Mouse (Mus musculus) activated CD4-positive, CD25-positive, alpha-beta regulatory T cell (primary cell): ENCODE data around the gene Atp1a3. TPM values are rescaled to one million over a fixed set of nuclear protein-coding genes. Genes with fewer than 3 reads are reported as not detected.

Experiments
- polyA plus RNA-seq, 2 experiments: library from polyadenylated mRNA; unstranded; fragments of 100-300 nt; shearing (Covaris generic); gene quantifications; one replicate each; pipeline ENCODE4 v1.2.1; 2017

Atp1a3 gene
- polyA plus RNA-seq, result 1 to 10 TPM in 1 of 2 experiments, under 1 TPM in 1; 0.47 to 1.8 TPM

DNA sequence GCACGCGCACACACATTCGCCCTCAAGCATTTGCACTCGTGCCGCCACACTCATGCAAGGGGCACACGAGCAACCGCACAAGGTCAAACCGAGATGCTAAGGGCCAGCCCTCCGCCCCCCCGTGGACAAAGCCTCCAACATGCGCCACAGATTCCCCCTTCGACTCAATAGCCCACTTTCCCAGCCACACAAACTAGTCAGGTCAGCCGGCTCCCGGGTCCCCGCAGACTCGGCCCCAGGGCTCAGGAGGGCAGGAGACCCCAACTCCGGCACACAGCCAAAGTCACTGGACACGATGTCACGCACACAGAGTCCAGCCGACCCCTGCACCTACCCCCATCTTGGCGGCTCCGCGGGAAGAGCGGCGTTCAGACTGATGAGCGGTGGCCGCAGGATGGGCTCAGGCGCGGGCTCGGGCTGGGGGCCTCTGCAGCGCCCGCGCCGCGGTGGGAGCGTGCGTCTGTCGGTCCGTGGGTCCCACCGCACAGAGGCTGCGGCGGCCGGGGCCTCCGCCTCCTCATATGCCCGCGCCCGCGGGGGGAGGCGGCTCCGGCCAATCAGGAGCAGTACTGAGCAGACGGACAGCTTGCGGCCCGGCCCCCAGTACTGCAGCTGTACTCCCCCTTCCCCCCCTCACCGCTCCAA, at the start of gene Atp1a3:
Gene Atp1a3 (minus strand): TSS at position 538 of the 645 bp plus-strand sequence.

DNA sequence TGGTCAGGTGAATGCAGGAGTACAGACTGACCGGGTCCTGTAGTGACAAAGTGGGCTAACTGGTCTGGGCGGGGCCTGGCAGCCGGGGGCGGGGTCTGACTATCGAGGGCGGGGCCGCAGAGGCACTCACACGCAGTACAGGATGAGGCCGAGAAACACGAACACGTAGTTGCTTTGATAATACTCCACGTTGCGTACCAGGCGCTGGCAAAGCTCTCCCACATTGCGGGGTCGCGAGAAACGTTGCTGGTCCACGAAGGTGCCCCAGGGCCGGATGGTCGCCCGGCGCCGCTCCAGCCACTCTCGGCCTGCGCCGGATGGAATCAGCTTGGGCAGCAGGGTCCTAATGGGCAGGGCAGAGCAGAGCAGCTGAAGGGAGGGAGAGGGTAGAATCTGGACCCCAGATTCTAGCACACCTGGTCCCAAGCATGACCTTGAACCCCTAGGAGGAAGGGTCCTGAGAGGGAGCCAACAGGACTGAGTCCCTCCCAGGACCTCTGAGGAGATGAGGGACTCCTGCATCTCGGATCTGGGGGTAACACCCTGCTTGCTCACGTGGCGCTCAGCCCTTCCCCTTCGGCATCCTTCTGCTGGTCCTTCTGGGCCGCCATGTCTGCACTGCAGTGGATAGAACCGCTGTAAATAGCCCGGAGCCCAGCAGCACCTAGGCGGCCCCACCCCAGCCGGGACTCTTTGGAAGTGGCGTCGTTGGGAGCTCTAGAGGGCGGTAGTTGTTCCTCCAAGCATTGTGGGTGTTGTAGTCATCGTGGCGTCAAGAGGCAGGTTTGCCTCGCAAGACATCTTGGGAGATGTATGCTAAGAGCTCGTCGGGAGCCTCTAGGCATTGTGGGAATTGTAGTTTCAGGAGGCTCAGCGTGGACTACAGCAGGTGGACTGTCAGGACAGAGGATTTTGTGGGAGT, 33.5 kb downstream of the Atp1a3 start, which contains the start of gene Rabac1:
Gene Rabac1 (minus strand): TSS at position 783 of the 922 bp plus-strand sequence.

GRCm38 (mm10) chr7:24944257-24944950, 61.4 kb downstream of the Atp1a3 start, which contains the start of gene Gm4881:
Gene Gm4881, minus strand, starts transcription at chr7:24944494.

Other genes starting within 250 kb of the Atp1a3 start
- gene Cd177, start 245.6 kb downstream of the Atp1a3 start, polyA plus RNA-seq, result under 1 TPM in 1 of 2 experiments, not detected in 1; 0.15 TPM
- not detected for gene Ceacam10, start 228.8 kb downstream of the Atp1a3 start, polyA plus RNA-seq
- 10 to 100 TPM; 39.3 to 42.0 TPM for gene Gm9844, start 143.7 kb downstream of the Atp1a3 start, polyA plus RNA-seq
- gene Lypd4, start 136.0 kb downstream of the Atp1a3 start, polyA plus RNA-seq, result not detected
- under 1 TPM in 1 of 2 experiments, not detected in 1; 0.17 TPM for gene Dmrtc2, start 135.9 kb downstream of the Atp1a3 start, polyA plus RNA-seq
- gene Rps19, start 121.6 kb downstream of the Atp1a3 start, polyA plus RNA-seq, result 1,000 to 10,000 TPM; 3,085 to 5,627 TPM
- 10 to 100 TPM in 1 of 2 experiments, 1 to 10 TPM in 1; 8.8 to 22.2 TPM for gene Cd79a, start 108.6 kb downstream of the Atp1a3 start, polyA plus RNA-seq
- gene Arhgef1, start 103.0 kb downstream of the Atp1a3 start, polyA plus RNA-seq, result 1,000 to 10,000 TPM; 1,309 to 1,330 TPM
- gene Gm4881, start 61.5 kb downstream of the Atp1a3 start, polyA plus RNA-seq, result not detected
- gene Rabac1, start 33.2 kb downstream of the Atp1a3 start, polyA plus RNA-seq, result 100 to 1,000 TPM; 343 to 519 TPM
- 1 to 10 TPM; 5.9 to 7.7 TPM for gene Grik5, start 66.4 kb upstream of the Atp1a3 start, polyA plus RNA-seq
- 10 to 100 TPM; 17.5 to 28.2 TPM for gene Zfp574, start 66.6 kb upstream of the Atp1a3 start, polyA plus RNA-seq
- gene Pou2f2, start 173.8 kb upstream of the Atp1a3 start, polyA plus RNA-seq, result 10 to 100 TPM; 73.9 to 77.6 TPM
- gene Dedd2, start 214.7 kb upstream of the Atp1a3 start, polyA plus RNA-seq, result 10 to 100 TPM; 66.7 to 85.6 TPM
- 1 to 10 TPM; 2.6 to 3.3 TPM for gene Zfp526, start 215.5 kb upstream of the Atp1a3 start, polyA plus RNA-seq
- gene Gsk3a, start 231.9 kb upstream of the Atp1a3 start, polyA plus RNA-seq, result 10 to 100 TPM; 83.3 to 91.6 TPM
- gene Erf, start 244.8 kb upstream of the Atp1a3 start, polyA plus RNA-seq, result 1 to 10 TPM; 1.9 to 2.6 TPM